In the genomic region with DNA sequence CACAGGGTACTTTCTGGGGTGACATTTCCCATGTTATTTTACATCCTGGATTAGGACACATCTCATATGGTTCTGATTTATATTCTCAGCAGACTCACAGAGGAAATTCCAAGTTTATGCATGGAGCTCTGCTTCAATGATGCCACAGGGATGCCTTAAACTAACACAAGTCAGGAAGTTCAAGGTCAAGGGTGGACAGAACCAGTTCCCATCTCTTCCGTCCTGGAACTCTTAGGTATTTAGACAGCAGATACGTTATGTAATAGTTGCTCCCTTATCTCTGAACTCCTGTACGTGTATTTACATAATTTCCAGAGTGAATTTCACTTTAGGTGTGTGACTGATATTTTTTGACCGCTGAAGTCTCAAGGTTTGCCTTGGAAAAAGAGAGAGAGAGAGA, we compare ENCODE assay signal across 26 mouse cellular contexts.
A peak's percentile ranks its signal among the peaks of the same experiment; 100 is the strongest.
DNase-seq lines count a peak whose midpoint lies in the region; ATAC-seq and TF ChIP-seq lines count a peak whose summit lies in the region.
"Had no signal": no experiment of that assay in that cellular context is flagged by ENCODE, and none has a peak within 500 bp of the region (broad histone marks: within the 10 kb centered on the region; RNA-seq: fewer than 3 reads in every experiment).

No protein-coding gene starts in this region.

- no peaks in the 10 kb centered on the region for H3K27me3 ChIP-seq in embryonic facial prominence, embryonic 11.5 days (ENCODE audit: control insufficient read depth, insufficient read depth, low read length)
- no peaks in the 10 kb centered on the region for H3K27me3 ChIP-seq in embryonic facial prominence, embryonic 10.5 days (replicated peaks; ENCODE audit: low read depth, poor library complexity, severe bottlenecking)
- H3K27me3 ChIP-seq in kidney, embryonic 15.5 days, result no peaks in the 10 kb centered on the region
- no peaks in the 10 kb centered on the region for H3K27me3 ChIP-seq in lung, postnatal 0 days (replicated peaks; ENCODE audit: insufficient read depth, low read length)
- H3K27me3 ChIP-seq: embryonic facial prominence, embryonic 12.5 days; embryonic facial prominence, embryonic 15.5 days; heart, embryonic 13.5 days; hindbrain, embryonic 12.5 days; hindbrain, embryonic 15.5 days had no signal

- 56% methylated on average over 4 of the region's 4 CpGs for WGBS in embryonic facial prominence, embryonic 11.5 days
- WGBS in embryonic facial prominence, embryonic 10.5 days, result 50% methylated on average over 4 of the region's 4 CpGs
- WGBS in kidney, embryonic 15.5 days, result 53% methylated on average over 4 of the region's 4 CpGs
- 22% methylated on average over 4 of the region's 4 CpGs for WGBS in lung, postnatal 0 days

- TF ChIP-seq CTCF in lung, postnatal 0 days (IDR thresholded peaks at IDR 0.05), result no peak

- H3K9ac ChIP-seq in embryonic facial prominence, embryonic 11.5 days (replicated peaks; ENCODE audit: low read length), result no peak overlapping the region
- no peak overlapping the region for H3K9ac ChIP-seq in kidney, embryonic 15.5 days
- H3K9ac ChIP-seq in lung, postnatal 0 days (replicated peaks; ENCODE audit: low read depth), result no peak overlapping the region
- H3K9ac ChIP-seq: embryonic facial prominence, embryonic 12.5 days; embryonic facial prominence, embryonic 15.5 days; forebrain, postnatal 0 days; heart, embryonic 13.5 days; hindbrain, embryonic 12.5 days; hindbrain, embryonic 15.5 days had no signal

- ATAC-seq in embryonic facial prominence, embryonic 11.5 days (replicated peaks; ENCODE audit: insufficient number of reproducible peaks, low FRiP score, low TSS enrichment, low read depth), result no peak
- ATAC-seq in kidney, embryonic 15.5 days (replicated peaks; ENCODE audit: low FRiP score), result no peak
- no peak for ATAC-seq in lung, postnatal 0 days
- ATAC-seq: forebrain, embryonic 14.5 days; forebrain, postnatal 0 days had no signal

- DNase-seq in embryonic facial prominence, embryonic 11.5 days (ENCODE audit: low spot score), result peak; percentile 47
- no peak for DNase-seq in embryonic facial prominence, embryonic 10.5 days (ENCODE audit: low spot score)
- peak; percentile 47 for DNase-seq in kidney, adult 9 months
- DNase-seq in lung, postnatal 0 days (ENCODE audit: low spot score), result peak; percentile 22
- no peak for DNase-seq in lung, postnatal 36 days
- peak; percentile 42 for DNase-seq in mesoderm, embryonic 11.5 days (ENCODE audit: low read depth, low spot score)
- no peak for DNase-seq in ovary, postnatal 14 days (ENCODE audit: low spot score)
- DNase-seq: adrenal gland, adult 2 months; adrenal gland, postnatal 14 days; B cell, adult 2 months; cerebellum, adult 11 months; cerebellum, adult 2 months; cerebellum, adult 9-11 months; cerebellum, postnatal 25 days; forebrain, postnatal 0 days; gastrocnemius, adult 2 months; gastrocnemius, postnatal 14 days; heart, adult 2 months had no signal

- no peak overlapping the region for H3K4me3 ChIP-seq in embryonic facial prominence, embryonic 11.5 days (ENCODE audit: low read depth, low read length)
- H3K4me3 ChIP-seq in embryonic facial prominence, embryonic 10.5 days, result no peak overlapping the region
- H3K4me3 ChIP-seq in kidney, embryonic 15.5 days (replicated peaks), result no peak overlapping the region
- no peak overlapping the region for H3K4me3 ChIP-seq in lung, postnatal 0 days (ENCODE audit: low read depth, low read length)
- H3K4me3 ChIP-seq: embryonic facial prominence, embryonic 12.5 days; embryonic facial prominence, embryonic 15.5 days; gastrocnemius, adult 2 months; heart, adult 2 months; heart, embryonic 10.5 days; heart, embryonic 13.5 days; hindbrain, embryonic 12.5 days; hindbrain, embryonic 15.5 days had no signal

- no peaks in the 10 kb centered on the region for H3K9me3 ChIP-seq in embryonic facial prominence, embryonic 11.5 days (replicated peaks; ENCODE audit: control insufficient read depth, low read length)
- no peaks in the 10 kb centered on the region for H3K9me3 ChIP-seq in embryonic facial prominence, embryonic 10.5 days
- no peaks in the 10 kb centered on the region for H3K9me3 ChIP-seq in kidney, embryonic 15.5 days (replicated peaks)
- H3K9me3 ChIP-seq in lung, postnatal 0 days (ENCODE audit: low read length), result no peaks in the 10 kb centered on the region
- H3K9me3 ChIP-seq: embryonic facial prominence, embryonic 12.5 days; embryonic facial prominence, embryonic 15.5 days; heart, embryonic 10.5 days; heart, embryonic 13.5 days; hindbrain, embryonic 12.5 days; hindbrain, embryonic 15.5 days had no signal

- no peak overlapping the region for H3K27ac ChIP-seq in embryonic facial prominence, embryonic 11.5 days (replicated peaks; ENCODE audit: low read depth, low read length)
- no peak overlapping the region for H3K27ac ChIP-seq in embryonic facial prominence, embryonic 10.5 days (replicated peaks)
- H3K27ac ChIP-seq in kidney, embryonic 15.5 days, result no peak overlapping the region
- no peak overlapping the region for H3K27ac ChIP-seq in lung, postnatal 0 days (ENCODE audit: low read length)
- H3K27ac ChIP-seq: embryonic facial prominence, embryonic 12.5 days; embryonic facial prominence, embryonic 15.5 days; gastrocnemius, adult 2 months; heart, adult 2 months; heart, embryonic 10.5 days; heart, embryonic 13.5 days; hindbrain, embryonic 12.5 days; hindbrain, embryonic 15.5 days had no signal

- no peak overlapping the region for H3K4me2 ChIP-seq in embryonic facial prominence, embryonic 11.5 days (ENCODE audit: low read depth, low read length)
- H3K4me2 ChIP-seq in kidney, embryonic 15.5 days, result no peak overlapping the region
- no peak overlapping the region for H3K4me2 ChIP-seq in lung, postnatal 0 days (replicated peaks; ENCODE audit: low read depth, low read length)
- H3K4me2 ChIP-seq: embryonic facial prominence, embryonic 12.5 days; embryonic facial prominence, embryonic 15.5 days; heart, embryonic 13.5 days; hindbrain, embryonic 12.5 days; hindbrain, embryonic 15.5 days had no signal

- H3K36me3 ChIP-seq in embryonic facial prominence, embryonic 11.5 days (replicated peaks; ENCODE audit: control insufficient read depth, insufficient read depth, low read depth, low read length), result no peaks in the 10 kb centered on the region
- no peaks in the 10 kb centered on the region for H3K36me3 ChIP-seq in embryonic facial prominence, embryonic 10.5 days (replicated peaks)
- no peaks in the 10 kb centered on the region for H3K36me3 ChIP-seq in kidney, embryonic 15.5 days
- H3K36me3 ChIP-seq in lung, postnatal 0 days (ENCODE audit: insufficient read depth, low read length), result no peaks in the 10 kb centered on the region
- H3K36me3 ChIP-seq: embryonic facial prominence, embryonic 12.5 days; embryonic facial prominence, embryonic 15.5 days; heart, embryonic 10.5 days; heart, embryonic 13.5 days; hindbrain, embryonic 12.5 days; hindbrain, embryonic 15.5 days had no signal

- no peak for TF ChIP-seq EP300 in lung, postnatal 0 days (IDR thresholded peaks at IDR 0.05)

- H3K4me1 ChIP-seq in embryonic facial prominence, embryonic 11.5 days (ENCODE audit: control insufficient read depth, insufficient read depth, low read length), result no peaks in the 10 kb centered on the region
- H3K4me1 ChIP-seq in embryonic facial prominence, embryonic 10.5 days, result peaks cover 10% of the 10 kb centered on the region; the same call in 1 of the 2 replicates
- H3K4me1 ChIP-seq in kidney, embryonic 15.5 days, result peaks cover 20% of the 10 kb centered on the region
- H3K4me1 ChIP-seq in lung, postnatal 0 days (ENCODE audit: insufficient read depth, low read depth, low read length), result no peaks in the 10 kb centered on the region

Comparison
In these comparisons a context has a peak if more than half of its experiments do, and no peak if none do; other contexts are left out.
1. DNase-seq: peak in embryonic facial prominence, embryonic 11.5 days (single experiment), kidney, adult 9 months (single experiment), lung, postnatal 0 days (single experiment) and mesoderm, embryonic 11.5 days (single experiment); none in embryonic facial prominence, embryonic 10.5 days (single experiment), lung, postnatal 36 days (single experiment) and ovary, postnatal 14 days (single experiment).